Mouse (Mus musculus) G1E (cell line): ENCODE results near the gene Rapgef3. TPM values are rescaled to one million over a fixed set of nuclear protein-coding genes. Genes with fewer than 3 reads are reported as not detected.

Experiments
- ATAC-seq: 2 replicates; pipeline ENCODE4 v1.8.0; 2016; ENCODE audit warnings: mild to moderate bottlenecking; ENCODE audit not compliant: insufficient number of reproducible peaks, poor library complexity, low FRiP score, severe bottlenecking; ENCODE audit errors: extremely low read depth
- DNase-seq: peaks from one replicate; pipeline ENCODE4 v3.0.0; 2012; ENCODE audit warnings: low spot score
- H3K27me3 ChIP-seq: 2 replicates; pipeline ENCODE4 v1.6.1; 2012; ENCODE audit warnings: mild to moderate bottlenecking, low read length, inconsistent platforms; ENCODE audit not compliant: insufficient read depth
- H3K36me3 ChIP-seq: replicated peaks from 2 replicates; pipeline ENCODE3; 2012; ENCODE audit warnings: mild to moderate bottlenecking, inconsistent platforms
- H3K4me1 ChIP-seq: 2 replicates; pipeline ENCODE4 v1.6.1; 2012; ENCODE audit warnings: low read depth, low read length, inconsistent platforms, mixed read lengths; ENCODE audit not compliant: insufficient read depth
- H3K4me3 ChIP-seq: 2 replicates; pipeline ENCODE4 v1.5.1; 2012; ENCODE audit warnings: low read depth, mild to moderate bottlenecking, inconsistent platforms, low read length, moderate library complexity, mixed read lengths
- H3K9me3 ChIP-seq: replicated peaks from 2 replicates; pipeline ENCODE4 v1.6.1; 2012; ENCODE audit warnings: inconsistent platforms
- CTCF ChIP-seq: IDR thresholded peaks from 2 replicates; pipeline ENCODE4 v1.5.1; 2012; ENCODE audit warnings: low read depth, low read length, inconsistent platforms, mixed read lengths
- GATA1 ChIP-seq: IDR thresholded peaks from 2 replicates; pipeline ENCODE4 v1.6.1; 2012; ENCODE audit warnings: borderline replicate concordance, low read length, inconsistent platforms, mixed read lengths
- GATA2 ChIP-seq: IDR thresholded peaks from 2 replicates; pipeline ENCODE4 v1.6.1; 2012; ENCODE audit warnings: low read depth, low read length, inconsistent platforms, borderline replicate concordance
- POLR2AphosphoS5 ChIP-seq: IDR thresholded peaks from 2 replicates; pipeline ENCODE4 v1.6.1; 2012; ENCODE audit warnings: low read depth, low read length, inconsistent platforms; ENCODE audit not compliant: insufficient replicate concordance
- TAL1 ChIP-seq: conservative IDR thresholded peaks from 2 replicates; pipeline ENCODE4 v1.6.1; 2012; ENCODE audit warnings: low read depth, low read length, inconsistent platforms, mixed read lengths
- polyA plus RNA-seq: library from polyadenylated mRNA; stranded (reverse); fragments of >175 nt; gene quantifications from 2 replicates; pipeline ENCODE4 v1.2.3, GENCODE M21; 2012
- total RNA-seq, 2 experiments: library from RNA; stranded (forward) in 1 of 2; stranded (reverse) in 1 of 2; fragments of 200-1000 nt in 1 of 2; fragments of >200 nt in 1 of 2; fragmentation: Nextera tagmentation in 1 of 2; gene quantifications; 2 replicates each; pipeline ENCODE4 v1.2.3; 2014 to 2017

Gene Rapgef3
- total and polyA plus RNA-seq, 3 experiments, result 0.05 to 0.23 TPM; not detected in 1

GRCm38 (mm10) chr15:97738923-97739322 is 28.8 kb downstream of the Rapgef3 start:
- Histone ChIP-seq H3K9me3 (no peaks in the 10 kb centered on the region), H3K4me1 (peaks cover 8% of the 10 kb centered on the region), H3K4me3 (no peak overlapping the region), H3K36me3 (peaks cover 9% of the 10 kb centered on the region), H3K27me3 (peaks cover 16% of the 10 kb centered on the region; the same call in 1 of the 2 replicates)
- ATAC-seq, result no peak
- no peak for TF ChIP-seq TAL1
- TF ChIP-seq GATA1, result no peak
- no peak for TF ChIP-seq POLR2AphosphoS5
- no peak for TF ChIP-seq GATA2
- no peak for TF ChIP-seq CTCF
- DNase-seq, result no peak

GRCm38 (mm10) chr15:97731988-97732387 is 35.8 kb downstream of the Rapgef3 start:
- Histone ChIP-seq H3K4me3 (no peak overlapping the region), H3K4me1 (no peaks in the 10 kb centered on the region), H3K27me3 (peaks cover 30% of the 10 kb centered on the region), H3K9me3 (0 out of 2 replicates have a peak, but pooled peaks cover 2% of the 10 kb centered on the region), H3K36me3 (no peaks in the 10 kb centered on the region)
- ATAC-seq, result no peak
- no peak for DNase-seq
- no peak for TF ChIP-seq CTCF
- no peak for TF ChIP-seq POLR2AphosphoS5
- TF ChIP-seq GATA2, result no peak
- no peak for TF ChIP-seq GATA1
- no peak for TF ChIP-seq TAL1

GRCm38 (mm10) chr15:97731111-97731510 is 36.7 kb downstream of the Rapgef3 start, which contains the start of gene Endou:
TSS of gene Endou (minus strand) at chr15:97731339.
- Histone ChIP-seq H3K9me3 (0 out of 2 replicates have a peak, but pooled peaks cover 2% of the 10 kb centered on the region), H3K4me3 (no peak within 1 kb of the TSS), H3K4me1 (no peaks in the 10 kb centered on the region), H3K27me3 (peaks cover 38% of the 10 kb centered on the region), H3K36me3 (no peaks in the 10 kb centered on the region)
- ATAC-seq (no peak), DNase-seq (no peak)
- TF ChIP-seq CTCF, result no peak
- no peak for TF ChIP-seq TAL1
- TF ChIP-seq POLR2AphosphoS5, result no peak
- no peak for TF ChIP-seq GATA1
- no peak for TF ChIP-seq GATA2

GRCm38 (mm10) chr15:97730365-97730764 is 37.4 kb downstream of the Rapgef3 start:
- TF ChIP-seq TAL1 (no peak), POLR2AphosphoS5 (no peak), GATA2 (no peak), GATA1 (no peak), CTCF (no peak)
- Histone ChIP-seq H3K4me1 (no peaks in the 10 kb centered on the region), H3K4me3 (no peak overlapping the region), H3K36me3 (no peaks in the 10 kb centered on the region), H3K9me3 (0 out of 2 replicates have a peak, but pooled peaks cover 2% of the 10 kb centered on the region), H3K27me3 (peaks cover 38% of the 10 kb centered on the region)
- ATAC-seq (no peak), DNase-seq (no peak)

- ATAC-seq, result no peak
- H3K27me3 ChIP-seq, result peaks cover 45% of the 10 kb centered on the region
Observed at GRCm38 (mm10) chr15:97728804-97729203, 39.0 kb downstream of the Rapgef3 start.

GRCm38 (mm10) chr15:97728394-97728793 is 39.4 kb downstream of the Rapgef3 start:
- Histone ChIP-seq H3K27me3 (peaks cover 48% of the 10 kb centered on the region), H3K9me3 (no peaks in the 10 kb centered on the region), H3K36me3 (no peaks in the 10 kb centered on the region), H3K4me1 (no peaks in the 10 kb centered on the region), H3K4me3 (no peak overlapping the region)
- DNase-seq, result no peak
- TF ChIP-seq TAL1 (no peak), CTCF (no peak), GATA2 (no peak), POLR2AphosphoS5 (no peak), GATA1 (no peak)
- ATAC-seq, result no peak

More at GRCm38 (mm10) chr15:97728804-97729203, 39.0 kb downstream of the Rapgef3 start:
- no peaks in the 10 kb centered on the region for H3K4me1 ChIP-seq
- H3K4me3 ChIP-seq, result no peak overlapping the region
- TF ChIP-seq CTCF, result no peak
- no peak for TF ChIP-seq POLR2AphosphoS5
- TF ChIP-seq TAL1, result no peak
- no peak for TF ChIP-seq GATA2
- TF ChIP-seq GATA1, result no peak
- no peak for DNase-seq
- H3K36me3 ChIP-seq, result no peaks in the 10 kb centered on the region
- H3K9me3 ChIP-seq, result 0 out of 2 replicates have a peak, but pooled peaks cover 2% of the 10 kb centered on the region

- ATAC-seq (no peak), DNase-seq (no peak)
- Histone ChIP-seq H3K4me1 (no peaks in the 10 kb centered on the region), H3K9me3 (no peaks in the 10 kb centered on the region), H3K36me3 (no peaks in the 10 kb centered on the region), H3K4me3 (no peak overlapping the region), H3K27me3 (peaks cover 51% of the 10 kb centered on the region)
- no peak for TF ChIP-seq GATA2
- no peak for TF ChIP-seq TAL1
Observed at GRCm38 (mm10) chr15:97727520-97727919, 40.3 kb downstream of the Rapgef3 start.
